Mouse (Mus musculus) bone marrow macrophage, adult 2 months (primary cell): Measurements from ENCODE around the gene Aldh5a1.

ENCODE experiments used
- CTCF ChIP-seq: IDR thresholded peaks from 2 replicates; pipeline ENCODE4 v1.5.1; 2012; ENCODE audit warnings: low read depth, mild to moderate bottlenecking, low read length, moderate library complexity
- POLR2A ChIP-seq: IDR thresholded peaks from 2 replicates; pipeline ENCODE4 v1.6.1; 2012; ENCODE audit warnings: mild to moderate bottlenecking, low read depth, low read length, borderline replicate concordance

DNA sequence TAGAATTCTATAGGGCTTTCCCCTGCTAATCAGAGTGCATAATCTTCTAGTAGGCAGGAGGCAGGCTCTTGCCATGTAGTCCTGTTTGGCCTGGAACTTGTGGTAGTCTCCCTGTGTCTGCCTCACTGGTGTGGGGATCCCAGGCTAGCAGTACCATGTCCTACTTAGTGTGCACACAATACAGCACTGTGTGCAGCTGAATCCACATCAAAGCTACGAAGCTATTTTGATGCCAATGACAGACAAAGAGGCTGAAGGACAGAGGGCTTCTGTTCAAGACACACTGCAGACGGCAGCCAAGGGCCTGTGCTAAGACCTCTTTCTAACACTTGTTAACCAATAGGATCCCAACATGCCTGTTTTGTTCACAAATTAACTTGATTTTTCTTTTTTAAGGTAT lies 48.0 kb upstream of the Aldh5a1 start:
- TF ChIP-seq CTCF, result no peak
- TF ChIP-seq POLR2A, result no peak
